Mouse (Mus musculus): ENCODE results near the gene Grk5. TPM values are rescaled to one million over a fixed set of nuclear protein-coding genes. Genes with fewer than 3 reads are reported as not detected.

The Grk5 gene
- polyA plus RNA-seq, 1 experiment, result 7.2 TPM

GRCm38 (mm10) chr19:61087781-61088180 lies 198.2 kb downstream of the Grk5 start:
- 83% methylated on average over 1 of the region's 1 CpGs for WGBS
- H3K27ac ChIP-seq (ENCODE audit: control insufficient read depth, insufficient read depth, low read depth, low read length, poor library complexity), result no peak overlapping the region
- TF ChIP-seq CTCF (IDR thresholded peaks at IDR 0.05; ENCODE audit: control insufficient read depth, insufficient read depth, low read length), result no peak
- TF ChIP-seq POLR2A (IDR thresholded peaks at IDR 0.05; ENCODE audit: borderline replicate concordance, control insufficient read depth, low read depth, low read length), result no peak
- no peak overlapping the region for H3K4me3 ChIP-seq (replicated peaks; ENCODE audit: control insufficient read depth, low read depth, low read length)
- peaks cover 5% of the 10 kb centered on the region for H3K4me1 ChIP-seq (ENCODE audit: control insufficient read depth, insufficient read depth, low read length)

- WGBS, result 91% methylated on average over 3 of the region's 3 CpGs
- no peak overlapping the region for H3K4me3 ChIP-seq (replicated peaks; ENCODE audit: control insufficient read depth, low read depth, low read length)
- H3K27ac ChIP-seq (ENCODE audit: control insufficient read depth, insufficient read depth, low read depth, low read length, poor library complexity), result no peak overlapping the region
- TF ChIP-seq POLR2A (IDR thresholded peaks at IDR 0.05; ENCODE audit: borderline replicate concordance, control insufficient read depth, low read depth, low read length), result no peak
- no peak for TF ChIP-seq CTCF (IDR thresholded peaks at IDR 0.05; ENCODE audit: control insufficient read depth, insufficient read depth, low read length)
- H3K4me1 ChIP-seq (ENCODE audit: control insufficient read depth, insufficient read depth, low read length), result peaks cover 2% of the 10 kb centered on the region
These were observed 199.5 kb downstream of the Grk5 start for GRCm38 (mm10) chr19:61089001-61089400.

DNA sequence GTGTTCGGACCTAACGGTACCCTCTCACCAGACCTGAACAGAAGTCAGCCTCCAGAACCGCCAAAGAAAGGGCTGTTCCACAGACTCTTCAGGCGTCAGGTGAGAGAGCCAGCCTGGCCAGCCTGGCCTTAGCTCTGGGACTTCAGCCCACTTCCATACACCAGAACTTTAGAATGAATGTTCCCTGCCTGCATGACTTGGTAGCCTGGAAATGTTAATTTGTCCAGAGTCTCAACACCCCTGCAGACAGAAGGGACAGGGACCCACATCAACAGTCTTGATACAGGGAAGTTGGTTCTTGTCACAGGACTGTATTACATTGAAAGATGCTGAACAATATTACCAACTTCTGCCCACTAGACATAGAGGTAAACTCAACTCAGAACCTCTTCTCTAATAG lies 201.0 kb downstream of the Grk5 start:
- no peak overlapping the region for H3K4me3 ChIP-seq (replicated peaks; ENCODE audit: control insufficient read depth, low read depth, low read length)
- no peak overlapping the region for H3K27ac ChIP-seq (ENCODE audit: control insufficient read depth, insufficient read depth, low read depth, low read length, poor library complexity)
- no peaks in the 10 kb centered on the region for H3K4me1 ChIP-seq (ENCODE audit: control insufficient read depth, insufficient read depth, low read length)
- no peak for TF ChIP-seq POLR2A (IDR thresholded peaks at IDR 0.05; ENCODE audit: borderline replicate concordance, control insufficient read depth, low read depth, low read length)
- no peak for TF ChIP-seq CTCF (IDR thresholded peaks at IDR 0.05; ENCODE audit: control insufficient read depth, insufficient read depth, low read length)
- 76% methylated on average over 4 of the region's 4 CpGs for WGBS

DNA sequence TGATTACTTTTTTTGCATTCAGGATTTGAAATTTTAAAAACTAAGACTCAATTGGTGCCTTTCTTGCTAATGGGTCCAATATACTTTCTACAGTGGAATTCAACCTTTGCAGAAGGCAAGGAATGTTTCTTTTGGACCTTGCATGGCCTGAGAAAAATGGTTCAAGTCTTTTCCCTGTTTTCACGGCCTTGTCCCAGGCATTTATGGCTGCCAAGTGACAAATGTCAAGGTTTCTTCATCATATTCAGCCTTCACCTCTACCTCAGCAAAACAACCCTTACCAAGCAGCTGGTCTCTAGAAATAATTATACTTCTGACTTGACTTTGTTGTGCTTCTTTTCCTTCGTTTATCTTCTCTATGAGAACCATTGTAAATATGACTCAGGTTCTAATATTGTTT lies 207.2 kb downstream of the Grk5 start:
- no peak for TF ChIP-seq POLR2A (IDR thresholded peaks at IDR 0.05; ENCODE audit: borderline replicate concordance, control insufficient read depth, low read depth, low read length)
- no peak for TF ChIP-seq CTCF (IDR thresholded peaks at IDR 0.05; ENCODE audit: control insufficient read depth, insufficient read depth, low read length)
- Histone ChIP-seq H3K27ac (ENCODE audit: control insufficient read depth, insufficient read depth, low read depth, low read length, poor library complexity) (no peak overlapping the region), H3K4me1 (ENCODE audit: control insufficient read depth, insufficient read depth, low read length) (no peaks in the 10 kb centered on the region), H3K4me3 (replicated peaks; ENCODE audit: control insufficient read depth, low read depth, low read length) (no peak overlapping the region)
- 80% methylated on average over 2 of the region's 2 CpGs for WGBS

DNA sequence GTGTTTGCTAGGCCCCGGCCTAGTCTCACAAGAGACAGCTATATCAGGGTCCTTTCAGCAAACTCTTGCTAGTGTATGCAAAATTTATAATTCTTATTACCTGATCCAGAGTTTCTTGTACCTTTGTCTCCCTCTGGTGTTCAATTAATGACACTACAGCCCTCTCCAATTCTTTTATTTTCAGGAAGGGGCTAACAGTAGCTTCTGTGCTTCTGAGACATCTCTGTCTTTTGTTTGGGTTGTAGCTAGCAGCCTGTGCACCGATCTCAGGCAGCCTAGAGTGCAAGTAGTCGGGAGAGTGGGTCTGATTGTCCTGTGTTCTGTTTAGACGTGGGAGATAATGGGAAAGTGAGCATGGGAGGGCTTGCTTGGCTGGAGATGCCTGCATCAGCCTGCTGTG lies 208.2 kb downstream of the Grk5 start:
- TF ChIP-seq CTCF (IDR thresholded peaks at IDR 0.05; ENCODE audit: control insufficient read depth, insufficient read depth, low read length), result no peak
- TF ChIP-seq POLR2A (IDR thresholded peaks at IDR 0.05; ENCODE audit: borderline replicate concordance, control insufficient read depth, low read depth, low read length), result no peak
- Histone ChIP-seq H3K27ac (ENCODE audit: control insufficient read depth, insufficient read depth, low read depth, low read length, poor library complexity) (no peak overlapping the region), H3K4me1 (ENCODE audit: control insufficient read depth, insufficient read depth, low read length) (no peaks in the 10 kb centered on the region), H3K4me3 (replicated peaks; ENCODE audit: control insufficient read depth, low read depth, low read length) (no peak overlapping the region)
- WGBS, result 25% methylated on average over 4 of the region's 4 CpGs

GRCm38 (mm10) chr19:61110184-61110583 lies 220.6 kb downstream of the Grk5 start:
- H3K27ac ChIP-seq (ENCODE audit: control insufficient read depth, insufficient read depth, low read depth, low read length, poor library complexity), result no peak overlapping the region
- no peak overlapping the region for H3K4me3 ChIP-seq (replicated peaks; ENCODE audit: control insufficient read depth, low read depth, low read length)
- H3K4me1 ChIP-seq (ENCODE audit: control insufficient read depth, insufficient read depth, low read length), result no peaks in the 10 kb centered on the region
- WGBS, result 79% methylated on average over 2 of the region's 2 CpGs
- TF ChIP-seq POLR2A (IDR thresholded peaks at IDR 0.05; ENCODE audit: borderline replicate concordance, control insufficient read depth, low read depth, low read length) (no peak), CTCF (IDR thresholded peaks at IDR 0.05; ENCODE audit: control insufficient read depth, insufficient read depth, low read length) (no peak)

GRCm38 (mm10) chr19:61131096-61131495 lies 241.5 kb downstream of the Grk5 start:
- H3K4me3 ChIP-seq (replicated peaks; ENCODE audit: control insufficient read depth, low read depth, low read length), result no peak overlapping the region
- TF ChIP-seq POLR2A (IDR thresholded peaks at IDR 0.05; ENCODE audit: borderline replicate concordance, control insufficient read depth, low read depth, low read length) (no peak), CTCF (IDR thresholded peaks at IDR 0.05; ENCODE audit: control insufficient read depth, insufficient read depth, low read length) (no peak)
- WGBS, result 88% methylated on average over 10 of the region's 10 CpGs
- no peak overlapping the region for H3K27ac ChIP-seq (ENCODE audit: control insufficient read depth, insufficient read depth, low read depth, low read length, poor library complexity)
- H3K4me1 ChIP-seq (ENCODE audit: control insufficient read depth, insufficient read depth, low read length), result no peaks in the 10 kb centered on the region

DNA sequence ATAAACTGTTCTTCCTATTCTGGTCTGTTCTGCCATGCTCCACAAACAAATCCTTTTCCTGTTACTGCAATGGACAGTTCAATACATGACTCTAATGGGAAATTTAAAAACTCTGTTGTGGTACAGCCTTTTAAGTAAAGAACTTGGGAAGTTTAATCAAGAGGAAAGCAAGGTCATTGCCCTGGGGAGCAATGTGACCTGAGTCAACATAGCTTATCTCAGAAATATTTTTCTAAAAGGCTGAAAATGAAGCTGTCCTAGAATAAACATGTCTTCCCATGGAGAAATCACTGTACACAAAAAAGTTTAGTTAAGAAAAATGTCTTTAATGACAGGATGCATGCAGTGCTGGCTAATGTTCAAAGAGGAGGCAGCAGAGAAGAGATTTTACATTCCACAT lies 249.1 kb downstream of the Grk5 start:
- Histone ChIP-seq H3K4me3 (replicated peaks; ENCODE audit: control insufficient read depth, low read depth, low read length) (no peak overlapping the region), H3K4me1 (ENCODE audit: control insufficient read depth, insufficient read depth, low read length) (no peaks in the 10 kb centered on the region), H3K27ac (ENCODE audit: control insufficient read depth, insufficient read depth, low read depth, low read length, poor library complexity) (no peak overlapping the region)
- TF ChIP-seq POLR2A (IDR thresholded peaks at IDR 0.05; ENCODE audit: borderline replicate concordance, control insufficient read depth, low read depth, low read length), result no peak
- no peak for TF ChIP-seq CTCF (IDR thresholded peaks at IDR 0.05; ENCODE audit: control insufficient read depth, insufficient read depth, low read length)
